Mouse (Mus musculus) forebrain, embryonic 16.5 days (tissue): ENCODE measurements at regions not wholly inside any gene's neighbourhood (a gene's known extent, or its start where the extent isn't known, plus 50 kb on each side); places are given as distances from the start of the nearest gene placed in this dataset.

Experiments
- ATAC-seq: fragments of 200-750 bp; cut with Nextera tagmentation; 2 replicates; pipeline ENCODE4 v1.8.0; 2017; ENCODE audit warnings: mild to moderate bottlenecking, moderate library complexity
- H3K27ac ChIP-seq: fragments of 300-500 bp; sonication (generic); 2 replicates; pipeline ENCODE4 v1.5.1; 2014; ENCODE audit warnings: low read length, control low read depth
- H3K27me3 ChIP-seq: fragments of 300-500 bp; sonication (generic); replicated peaks from 2 replicates; pipeline ENCODE4 v1.6.1; 2014; ENCODE audit warnings: low read length; ENCODE audit not compliant: control insufficient read depth, insufficient read depth
- H3K36me3 ChIP-seq: fragments of 300-500 bp; sonication (generic); 2 replicates; pipeline ENCODE4 v1.6.1; 2014; ENCODE audit not compliant: control insufficient read depth, insufficient read depth
- H3K4me1 ChIP-seq: fragments of 300-500 bp; sonication (generic); replicated peaks from 2 replicates; pipeline ENCODE4 v1.6.1; 2014; ENCODE audit warnings: low read length; ENCODE audit not compliant: control insufficient read depth, insufficient read depth
- H3K4me2 ChIP-seq: fragments of 300-500 bp; sonication (generic); 2 replicates; pipeline ENCODE4 v1.6.1; 2014; ENCODE audit warnings: mild to moderate bottlenecking, low read length, control low read depth
- H3K4me3 ChIP-seq: fragments of 300-500 bp; sonication (generic); replicated peaks from 2 replicates; pipeline ENCODE4 v1.5.1; 2014; ENCODE audit warnings: mild to moderate bottlenecking, low read length, control low read depth
- H3K9ac ChIP-seq: fragments of 300-500 bp; sonication (generic); replicated peaks from 2 replicates; pipeline ENCODE4 v1.6.1; 2014; ENCODE audit warnings: low read depth, low read length, control low read depth
- H3K9me3 ChIP-seq: fragments of 300-500 bp; sonication (generic); 2 replicates; pipeline ENCODE4 v1.6.1; 2016; ENCODE audit warnings: low read length; ENCODE audit not compliant: control insufficient read depth
- WGBS: fragments of 180-500 bp; shearing (Covaris S2); extraction: QIAGEN DNeasy Blood & Tissue Kit; methylation state at CpG from one replicate; pipeline ENCODE4 v1.1.7; 2014; 5-methylcytosine and 5-hydroxymethylcytosine counted together

DNA sequence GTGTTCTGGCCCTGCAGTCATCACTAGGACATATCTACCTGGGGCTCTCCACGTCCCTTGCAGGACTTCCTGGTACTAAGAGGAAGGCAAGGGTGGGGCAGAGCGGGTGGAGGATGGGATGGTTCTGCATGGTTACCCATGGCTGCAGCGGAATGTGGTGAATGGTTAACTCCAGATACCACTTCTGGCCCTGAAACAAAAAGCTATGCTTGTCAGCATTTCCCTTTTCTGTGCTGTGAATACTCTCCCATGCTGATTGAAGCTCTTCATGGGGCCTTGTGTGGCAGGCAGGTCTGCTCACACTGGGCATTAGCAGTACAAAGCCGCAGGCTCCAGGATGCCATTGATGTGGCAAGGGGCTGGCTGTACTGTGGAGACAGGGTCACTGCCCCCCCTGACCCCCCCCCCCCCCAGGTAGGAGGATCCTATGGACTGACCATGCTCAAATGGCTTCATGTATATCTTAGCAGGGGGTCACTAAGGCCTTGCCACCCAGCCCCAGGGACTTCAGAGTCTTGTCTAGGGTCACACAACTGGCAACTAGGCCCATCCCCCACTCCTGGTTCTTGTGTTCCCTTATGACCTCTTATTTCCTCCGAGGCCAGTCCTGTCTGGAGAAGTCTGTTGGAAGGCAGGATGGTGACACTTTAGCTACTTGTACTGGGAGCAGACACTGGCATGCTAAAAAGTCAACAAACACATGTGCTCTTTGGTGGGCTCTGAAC is 120.0 kb upstream of the Id2 start:
- no peak for ATAC-seq
- WGBS: 29% methylated on average over 5 of the region's 5 CpGs

DNA sequence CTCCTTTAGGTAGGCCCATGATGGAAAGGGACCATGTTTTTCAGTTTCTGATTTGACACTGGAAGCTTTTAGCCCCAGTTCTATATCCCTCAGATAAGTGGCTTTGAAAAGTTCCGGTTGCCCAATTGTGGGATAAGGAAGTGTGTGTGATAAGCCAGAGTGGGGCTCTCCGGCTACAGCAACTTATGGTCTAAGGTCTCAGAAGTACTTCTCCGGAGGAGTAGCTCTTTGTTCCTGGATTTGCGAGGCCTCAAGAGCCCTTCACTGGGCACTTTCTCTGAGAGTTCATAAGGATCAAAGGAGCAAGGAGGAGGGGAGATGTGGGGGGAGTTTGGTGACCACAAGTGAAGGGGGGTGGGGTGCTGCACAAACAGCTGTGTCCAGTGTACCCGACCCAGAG is 118.3 kb upstream of the Id2 start:
- H3K9ac ChIP-seq: no peak overlapping the region
- WGBS: 63% methylated on average over 5 of the region's 5 CpGs
- no peaks in the 10 kb centered on the region for H3K36me3 ChIP-seq
- no peaks in the 10 kb centered on the region for H3K9me3 ChIP-seq
- ATAC-seq: no peak
- H3K27ac ChIP-seq: no peak overlapping the region
- H3K4me1 ChIP-seq: no peaks in the 10 kb centered on the region; the same call in 1 of the 2 replicates
- H3K4me2 ChIP-seq: no peak overlapping the region
- H3K4me3 ChIP-seq: no peak overlapping the region
- no peaks in the 10 kb centered on the region for H3K27me3 ChIP-seq

More for the DNA sequence above, 120.0 kb upstream of the Id2 start:
- Histone ChIP-seq H3K9me3 (no peaks in the 10 kb centered on the region), H3K36me3 (no peaks in the 10 kb centered on the region), H3K27ac (no peak overlapping the region), H3K4me2 (no peak overlapping the region), H3K27me3 (no peaks in the 10 kb centered on the region), H3K4me1 (peaks cover 3% of the 10 kb centered on the region), H3K9ac (no peak overlapping the region), H3K4me3 (no peak overlapping the region)

DNA sequence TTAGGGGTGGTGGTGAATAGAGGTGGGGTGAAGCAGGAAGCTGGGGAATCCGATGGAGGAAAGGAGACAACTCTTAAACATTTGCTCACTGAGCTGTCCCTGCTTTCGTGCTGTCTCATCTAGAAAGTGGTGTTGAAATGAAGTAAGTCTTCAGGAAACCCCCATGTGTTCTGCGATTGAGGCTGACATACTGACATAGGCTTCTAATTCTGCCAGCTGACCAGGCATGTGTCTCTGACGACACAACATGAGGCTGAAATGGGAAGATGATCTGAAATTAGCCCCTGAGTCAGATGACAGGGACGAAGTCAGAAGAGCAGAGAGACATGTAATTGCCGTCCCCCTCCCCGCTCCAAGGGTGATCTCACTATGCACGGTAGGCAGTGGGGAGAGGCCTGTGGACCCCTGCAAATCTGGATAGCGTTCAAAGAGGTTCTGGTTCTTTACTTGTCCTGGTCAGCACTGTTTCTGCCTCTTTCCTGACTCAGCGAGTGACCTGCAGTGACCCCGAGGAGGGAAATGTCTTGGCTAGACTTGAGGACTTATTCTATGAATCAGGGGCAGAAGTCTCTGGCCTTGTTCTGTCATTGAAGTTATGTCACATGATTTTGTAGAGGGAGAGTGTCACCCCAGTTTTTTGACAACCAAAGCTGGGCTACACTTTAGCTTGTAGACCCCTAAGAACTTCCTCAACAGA is 117.0 kb upstream of the Id2 start:
- Histone ChIP-seq H3K4me1 (no peaks in the 10 kb centered on the region), H3K27ac (no peak overlapping the region), H3K27me3 (no peaks in the 10 kb centered on the region), H3K9ac (no peak overlapping the region), H3K9me3 (no peaks in the 10 kb centered on the region), H3K4me2 (no peak overlapping the region), H3K4me3 (no peak overlapping the region), H3K36me3 (no peaks in the 10 kb centered on the region)
- ATAC-seq: no peak
- WGBS: 90% methylated on average over 11 of the region's 11 CpGs

DNA sequence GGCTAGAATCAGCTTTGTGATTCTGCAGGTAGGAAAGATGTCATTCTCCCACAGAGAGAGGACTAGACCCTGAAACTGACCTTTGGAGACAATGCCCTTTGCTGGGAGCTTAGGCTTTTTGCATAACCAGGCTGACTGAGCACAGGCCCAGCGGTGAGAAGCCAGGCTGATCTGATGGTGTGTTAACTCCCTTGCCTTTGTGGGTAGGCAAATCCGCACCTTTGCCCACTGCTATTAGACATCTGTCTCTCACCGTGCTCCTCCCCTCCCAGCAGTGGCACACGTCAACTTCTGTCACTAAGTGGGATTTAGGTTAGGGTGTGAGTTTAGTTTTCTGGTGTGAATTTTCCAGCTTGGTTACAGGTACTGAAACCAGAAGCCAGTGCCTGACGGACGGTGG is 114.4 kb upstream of the Id2 start:
- no peak for ATAC-seq
- Histone ChIP-seq H3K4me3 (no peak overlapping the region), H3K27me3 (no peaks in the 10 kb centered on the region), H3K4me1 (no peaks in the 10 kb centered on the region), H3K4me2 (no peak overlapping the region), H3K36me3 (no peaks in the 10 kb centered on the region), H3K9me3 (no peaks in the 10 kb centered on the region), H3K9ac (no peak overlapping the region), H3K27ac (no peak overlapping the region)
- WGBS: 83% methylated on average over 6 of the region's 6 CpGs

DNA sequence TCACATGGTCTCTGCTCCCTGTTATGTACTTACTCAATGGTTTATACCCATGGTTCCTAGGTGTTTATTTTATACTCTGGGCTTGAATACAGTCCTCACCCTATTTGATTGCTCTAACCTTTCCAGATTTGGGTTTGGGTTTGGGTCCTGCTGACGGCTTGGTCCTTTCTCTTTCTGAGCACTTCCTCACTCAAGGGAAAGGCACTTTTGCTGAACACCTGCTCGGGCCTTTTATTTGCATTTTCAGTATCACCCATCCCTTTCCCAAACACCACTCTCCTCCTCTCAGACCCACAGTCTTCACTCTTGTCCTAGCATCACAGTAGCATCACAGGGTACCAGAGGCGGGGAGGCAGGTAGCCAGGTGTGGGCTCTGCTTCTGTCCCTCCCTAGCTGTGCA is 113.7 kb upstream of the Id2 start:
- no peaks in the 10 kb centered on the region for H3K4me1 ChIP-seq
- ATAC-seq: no peak
- no peaks in the 10 kb centered on the region for H3K36me3 ChIP-seq
- no peak overlapping the region for H3K4me2 ChIP-seq
- H3K27ac ChIP-seq: no peak overlapping the region
- H3K9me3 ChIP-seq: no peaks in the 10 kb centered on the region
- 94% methylated on average over 3 of the region's 3 CpGs for WGBS
- no peaks in the 10 kb centered on the region for H3K27me3 ChIP-seq
- H3K9ac ChIP-seq: no peak overlapping the region
- no peak overlapping the region for H3K4me3 ChIP-seq

DNA sequence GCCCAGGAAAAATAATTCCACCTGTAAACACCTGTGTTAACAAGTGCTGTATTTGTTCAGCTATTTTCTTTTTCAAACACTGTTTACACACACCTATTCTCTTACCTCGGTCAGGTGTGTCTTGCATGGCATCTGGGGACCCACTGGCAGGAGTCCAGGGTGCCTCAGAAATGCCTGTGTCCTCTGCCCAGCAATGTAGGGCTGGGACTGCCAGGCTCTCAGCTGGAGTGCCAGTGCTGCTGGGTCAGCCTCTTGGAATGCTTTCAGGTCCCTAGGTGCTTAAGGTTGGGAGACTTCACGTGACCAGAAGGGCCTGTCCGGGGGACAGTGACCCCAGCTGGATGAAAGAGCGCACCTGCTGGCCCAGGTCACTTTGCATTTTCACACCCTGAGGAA is 112.4 kb upstream of the Id2 start:
- Histone ChIP-seq H3K27me3 (no peaks in the 10 kb centered on the region), H3K9ac (no peak overlapping the region), H3K4me1 (no peaks in the 10 kb centered on the region), H3K27ac (no peak overlapping the region), H3K9me3 (no peaks in the 10 kb centered on the region), H3K36me3 (no peaks in the 10 kb centered on the region), H3K4me3 (no peak overlapping the region), H3K4me2 (no peak overlapping the region)
- WGBS: 39% methylated on average over 4 of the region's 4 CpGs
- no peak for ATAC-seq

DNA sequence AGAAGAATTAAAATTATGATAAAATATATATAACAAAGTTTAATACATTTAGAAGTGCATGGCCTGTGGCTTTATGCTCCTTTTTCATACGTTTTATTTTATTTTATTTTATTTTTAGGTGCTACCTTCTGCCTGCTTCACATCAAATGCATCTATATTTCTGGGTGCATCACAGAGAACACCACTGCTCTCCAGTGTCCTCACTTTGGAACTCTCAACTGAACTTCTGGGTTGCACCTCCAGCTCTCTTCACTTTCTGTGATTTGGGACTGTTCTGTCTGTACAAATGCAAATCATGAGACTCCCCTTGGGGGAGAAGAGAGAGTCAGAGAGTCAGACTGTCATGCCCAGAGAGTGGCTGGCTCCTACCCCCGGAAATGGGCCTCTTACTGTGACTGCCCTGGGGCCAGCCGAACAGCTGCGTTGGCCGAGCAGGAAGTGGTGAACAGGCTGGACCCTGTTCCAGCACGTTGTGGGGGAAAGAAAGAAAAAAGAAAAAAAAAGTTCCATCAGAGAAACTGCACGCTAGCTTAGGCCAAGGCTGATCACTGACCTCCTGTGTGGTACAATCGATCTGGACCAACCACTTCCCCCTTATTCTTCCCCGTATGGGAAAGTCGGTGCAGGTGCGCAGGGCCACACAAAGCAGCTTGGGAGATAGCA is 111.9 kb upstream of the Id2 start:
- Histone ChIP-seq H3K4me2 (no peak overlapping the region), H3K9ac (no peak overlapping the region), H3K9me3 (no peaks in the 10 kb centered on the region), H3K27me3 (no peaks in the 10 kb centered on the region), H3K4me3 (no peak overlapping the region), H3K36me3 (no peaks in the 10 kb centered on the region), H3K27ac (no peak overlapping the region), H3K4me1 (no peaks in the 10 kb centered on the region)
- 44% methylated on average over 11 of the region's 11 CpGs for WGBS
- no peak for ATAC-seq

DNA sequence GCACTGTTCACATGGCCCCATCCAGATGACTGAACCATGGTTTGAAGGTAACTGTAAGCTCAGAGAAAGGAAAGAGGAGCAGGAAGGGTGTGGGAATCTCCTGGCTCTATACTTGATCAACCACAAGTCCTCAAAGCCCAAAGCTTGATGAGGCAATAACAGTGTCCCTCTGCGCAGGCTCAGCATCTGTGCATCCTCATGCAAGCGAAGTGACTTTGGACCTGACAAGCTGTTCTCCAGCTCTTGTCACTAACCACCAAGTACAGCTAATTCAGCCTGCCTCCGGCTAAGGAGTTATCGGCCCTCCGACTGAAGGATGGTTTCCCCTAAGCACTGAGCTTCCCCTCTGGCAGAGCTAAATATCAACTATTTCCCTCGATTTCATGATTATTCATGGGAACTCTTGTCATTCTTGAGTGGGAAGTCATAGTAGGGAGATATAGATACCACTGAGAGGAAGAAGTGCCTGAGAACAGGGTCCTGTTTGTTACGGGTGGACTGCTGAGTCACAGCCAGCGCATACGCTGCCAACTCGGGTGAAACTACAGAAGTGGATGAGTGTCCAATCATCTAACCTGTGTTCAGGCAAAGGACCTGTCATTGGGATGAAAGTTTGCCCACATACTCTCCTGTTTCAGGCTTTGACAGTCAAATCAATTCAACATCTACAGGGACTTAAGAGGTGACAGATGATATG is 106.6 kb upstream of the Id2 start:
- ATAC-seq: no peak
- Histone ChIP-seq H3K9me3 (0 out of 2 replicates have a peak, but pooled peaks cover 2% of the 10 kb centered on the region), H3K4me2 (no peak overlapping the region), H3K9ac (no peak overlapping the region), H3K27me3 (no peaks in the 10 kb centered on the region), H3K4me3 (no peak overlapping the region), H3K4me1 (no peaks in the 10 kb centered on the region), H3K36me3 (no peaks in the 10 kb centered on the region), H3K27ac (no peak overlapping the region)
- 90% methylated on average over 10 of the region's 10 CpGs for WGBS

DNA sequence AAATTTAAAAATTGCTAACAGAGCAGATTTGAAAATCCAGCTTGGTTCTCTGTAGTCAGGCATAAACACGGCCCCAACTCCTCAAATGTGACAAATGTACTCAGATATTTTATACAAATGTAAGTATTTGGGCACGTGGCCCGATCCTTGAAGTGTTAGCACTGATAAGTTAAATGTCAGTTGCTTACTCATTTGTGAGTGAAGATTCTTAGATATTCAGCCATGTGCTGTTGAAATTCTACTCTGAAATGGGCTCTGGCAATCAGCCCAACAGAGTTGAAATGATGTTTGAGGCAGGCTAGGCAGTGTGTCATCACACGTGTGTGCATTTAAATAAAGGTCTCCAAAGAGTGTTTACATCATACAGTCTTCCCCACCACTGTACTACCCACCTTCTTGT is 103.2 kb upstream of the Id2 start:
- no peak overlapping the region for H3K4me3 ChIP-seq
- H3K9me3 ChIP-seq: 0 out of 2 replicates have a peak, but pooled peaks cover 2% of the 10 kb centered on the region
- no peak overlapping the region for H3K4me2 ChIP-seq
- no peaks in the 10 kb centered on the region for H3K4me1 ChIP-seq
- 73% methylated on average over 4 of the region's 4 CpGs for WGBS
- no peaks in the 10 kb centered on the region for H3K36me3 ChIP-seq
- no peaks in the 10 kb centered on the region for H3K27me3 ChIP-seq
- no peak overlapping the region for H3K9ac ChIP-seq
- H3K27ac ChIP-seq: no peak overlapping the region
- peak; percentile 57; the same call in 1 of the 2 replicates for ATAC-seq
